Mouse (Mus musculus) lung, postnatal 4 days (tissue): ENCODE results near the gene S100a11.
"Not testable (repeated sequence)": the region's sequence is repeated elsewhere in the genome, so short reads cannot be mapped to it uniquely, and the experiment has no call there.

Experiments used
- DNase-seq, 2 experiments: peaks; one replicate each; pipeline ENCODE4 v3.0.0; 2021

The S100a11 gene

DNA sequence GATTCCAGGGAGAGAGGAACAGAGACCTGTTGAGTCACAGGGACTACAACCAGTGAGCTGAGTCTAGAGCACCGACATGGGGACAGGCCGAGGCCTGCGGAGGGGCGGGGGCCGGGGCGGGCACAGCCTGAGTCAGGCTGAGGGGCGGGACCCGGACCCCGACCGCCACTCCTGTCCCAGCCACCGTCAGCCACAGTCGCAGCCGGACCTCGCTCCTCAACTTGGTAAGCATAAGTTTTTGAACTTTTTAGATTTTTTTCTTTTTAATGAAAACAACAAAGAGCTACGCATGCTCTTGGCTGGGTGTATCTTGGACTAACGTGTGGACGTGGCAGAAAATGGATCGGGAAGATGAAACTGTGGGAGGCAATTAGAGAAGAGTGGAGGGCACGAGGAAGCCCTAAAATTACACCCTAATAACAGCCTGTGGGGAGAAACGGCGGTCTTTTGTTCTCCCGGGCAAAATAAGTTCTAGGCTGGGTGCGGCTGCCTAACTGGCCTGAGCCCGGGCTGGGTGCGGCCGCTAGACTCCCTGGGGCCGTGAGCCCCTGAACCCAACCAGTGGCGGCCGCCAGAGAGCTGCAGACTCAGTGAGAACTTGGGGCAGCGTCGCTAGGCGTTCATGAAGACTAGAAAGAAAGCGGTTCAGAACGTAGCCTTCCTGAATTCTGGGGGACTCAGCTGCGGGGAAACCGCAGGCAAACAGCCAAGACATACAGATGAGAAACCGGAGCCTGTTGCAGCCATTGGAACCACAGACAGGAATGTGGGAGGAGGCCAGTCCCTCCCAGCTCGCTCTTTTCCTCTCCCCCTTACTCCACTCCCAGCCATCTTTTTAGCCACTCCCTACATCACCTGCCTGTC, at the start of gene S100a11:
TSS of gene S100a11 (plus strand) at position 159 of the 864 bp plus-strand sequence.
- DNase-seq, result peak; percentile 73 to 79

DNA sequence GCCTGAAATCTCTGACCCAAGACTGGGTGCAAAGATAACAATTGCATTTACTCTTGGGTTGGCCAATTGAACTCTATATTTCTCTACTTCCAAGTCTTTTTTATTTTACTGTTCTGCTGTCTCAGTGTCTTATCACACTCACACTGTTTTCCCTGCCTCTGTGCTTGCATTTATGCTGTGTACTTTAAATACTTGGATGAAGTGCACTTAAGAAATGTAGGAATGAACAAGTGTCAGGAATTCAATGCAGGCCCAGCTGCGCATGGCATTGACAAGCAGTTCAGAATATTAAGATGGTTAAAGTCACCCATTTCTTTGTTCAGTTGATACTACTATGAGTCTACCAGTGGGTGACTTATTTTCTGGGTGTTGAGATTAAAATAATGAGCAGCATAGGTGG, 40.2 kb upstream of the S100a11 start:
- no peak for DNase-seq

DNA sequence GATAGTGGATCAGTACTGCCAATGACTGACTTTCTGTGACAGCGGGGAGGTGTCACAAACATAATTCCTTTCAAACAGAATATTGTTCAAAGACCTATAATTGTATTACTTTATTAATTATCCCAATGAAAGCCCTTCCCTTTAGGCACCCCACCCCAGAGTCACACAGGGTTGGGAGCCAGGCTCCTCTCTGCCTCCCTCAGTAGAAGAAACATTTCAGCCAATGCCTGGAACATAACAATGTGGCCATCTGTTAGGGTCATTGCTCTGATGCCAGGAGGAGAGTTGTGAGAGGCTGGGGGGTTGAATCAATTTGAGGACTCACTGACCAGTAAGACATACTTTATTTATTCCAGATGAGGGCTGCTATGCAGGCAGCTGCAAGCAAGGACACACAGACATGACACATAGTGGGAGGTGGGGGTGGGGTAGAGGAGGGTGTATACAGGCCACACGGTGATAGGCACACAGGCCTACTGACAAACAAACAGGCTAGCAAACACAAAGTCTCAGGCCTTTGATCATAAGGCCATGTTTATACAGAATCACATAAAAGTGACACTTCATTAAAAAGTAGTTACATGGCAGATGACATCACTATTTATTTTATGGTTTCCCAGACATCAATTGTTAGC, 38.2 kb upstream of the S100a11 start:
- peak in 1 of 2 experiments; percentile 22 for DNase-seq

DNA sequence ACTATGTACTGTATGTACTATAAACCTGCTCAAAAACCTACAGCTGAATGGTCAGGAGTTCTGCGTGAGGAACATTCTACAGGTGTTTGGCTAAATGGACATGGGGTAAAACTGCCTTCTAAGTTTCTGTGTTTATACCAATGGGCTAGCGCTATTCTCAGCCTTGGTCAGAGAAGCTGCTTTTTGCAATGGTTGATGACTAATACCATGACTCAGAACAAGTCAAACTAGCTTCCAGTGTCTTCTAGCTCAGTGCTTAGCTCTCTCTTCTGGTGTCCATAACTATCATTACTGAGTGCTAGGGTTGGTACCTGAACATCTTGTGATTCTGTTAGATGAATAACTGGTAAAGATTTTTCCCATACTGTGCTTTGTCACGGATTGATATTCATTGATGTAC, 34.7 kb upstream of the S100a11 start:
- no peak for DNase-seq

DNA sequence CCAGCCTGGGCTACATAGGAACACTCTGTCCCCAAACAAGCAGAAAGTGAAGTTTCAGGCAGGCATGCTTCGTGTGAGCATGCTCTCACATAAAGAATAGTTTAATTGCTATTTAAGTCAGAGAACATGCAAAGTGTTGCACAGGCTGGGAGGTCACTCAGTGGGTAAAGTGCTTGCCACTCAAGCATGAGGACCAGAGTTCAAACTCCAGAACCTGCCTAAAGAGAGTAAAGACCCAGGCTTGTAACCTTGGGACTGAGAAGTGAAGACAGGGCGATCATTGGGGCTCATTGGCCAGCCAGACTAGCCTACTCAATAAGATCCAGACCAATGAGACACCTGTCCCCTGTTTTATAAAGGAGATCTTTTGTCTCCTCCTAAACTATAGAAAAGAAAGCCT, 31.7 kb upstream of the S100a11 start:
- DNase-seq, result no peak

DNA sequence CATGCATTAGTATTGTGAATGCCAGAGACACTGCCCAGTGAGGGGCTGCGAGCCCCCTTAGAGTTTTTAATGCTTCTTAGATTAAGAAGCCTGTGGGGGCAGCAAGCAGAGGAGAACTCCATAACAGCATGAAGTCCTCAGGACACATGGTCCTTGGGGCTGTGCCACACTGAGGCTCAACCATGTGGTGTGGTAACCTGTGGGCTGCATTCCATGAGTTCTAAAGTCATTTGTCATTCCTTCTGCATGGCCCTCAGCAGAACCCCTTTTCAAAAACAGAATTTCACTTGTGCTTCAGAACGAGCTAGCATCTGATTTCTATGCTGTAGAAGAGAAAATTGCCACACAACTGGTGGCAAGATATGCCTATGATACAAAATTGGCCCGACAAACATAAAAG, 28.1 kb upstream of the S100a11 start:
- DNase-seq, result no peak

DNA sequence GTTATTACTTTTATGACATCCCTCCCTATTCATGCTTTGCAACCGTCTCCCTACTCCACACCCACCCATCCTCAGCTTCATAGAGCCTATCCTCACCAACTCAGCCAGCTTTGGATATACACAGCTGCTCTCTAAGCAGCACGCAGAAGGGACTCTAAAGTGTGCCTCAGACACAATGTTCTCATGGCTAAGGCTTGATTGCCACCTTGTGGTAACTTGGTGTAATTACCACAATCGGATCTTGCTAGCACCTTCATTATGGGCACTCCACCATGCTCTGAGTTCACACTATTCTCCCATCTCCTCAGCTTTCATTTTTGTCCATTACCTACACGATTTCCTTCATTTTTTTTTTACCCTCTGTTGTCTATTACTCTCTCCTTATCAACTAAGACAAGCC, 26.3 kb upstream of the S100a11 start:
- peak in 1 of 2 experiments; percentile 70 for DNase-seq

DNA sequence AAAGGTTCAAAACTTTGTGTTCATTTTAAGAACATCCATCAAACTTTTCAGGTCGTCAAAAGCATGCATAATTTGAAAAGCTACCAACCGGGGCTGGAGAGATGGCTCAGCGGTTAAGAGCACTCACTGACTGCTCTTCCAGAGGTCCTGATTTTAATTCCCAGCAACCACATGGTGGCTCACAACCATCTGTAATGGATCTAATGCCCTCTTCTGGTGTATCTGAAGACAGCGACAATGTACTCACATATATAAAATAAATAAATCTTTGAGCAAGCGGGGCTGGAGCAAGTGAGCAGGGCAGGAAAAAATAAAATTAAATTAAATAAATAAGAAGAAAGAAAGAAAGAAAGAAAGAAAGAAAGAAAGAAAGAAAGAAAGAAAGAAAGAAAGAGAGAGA, 25.5 kb upstream of the S100a11 start:
- DNase-seq, result not testable (repeated sequence)

DNA sequence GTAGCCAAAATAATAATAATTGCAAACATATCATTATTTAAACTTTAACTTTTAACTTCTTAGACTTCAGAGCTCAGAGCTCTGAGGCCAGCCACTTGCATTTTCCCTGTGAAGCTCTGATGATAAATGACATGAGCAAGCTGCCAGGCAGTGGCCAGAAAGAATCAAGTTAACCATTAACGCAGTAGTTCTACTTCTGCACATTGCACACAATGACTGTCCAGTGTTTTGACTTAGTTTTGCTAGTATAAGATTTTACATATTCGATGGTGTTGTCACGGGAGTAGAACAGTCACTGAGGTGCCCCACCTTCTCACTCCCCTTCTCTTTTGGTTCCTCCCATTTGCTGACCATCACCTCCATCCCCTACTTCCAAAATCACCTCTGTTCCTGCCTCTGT, 23.2 kb upstream of the S100a11 start:
- DNase-seq, result no peak

DNA sequence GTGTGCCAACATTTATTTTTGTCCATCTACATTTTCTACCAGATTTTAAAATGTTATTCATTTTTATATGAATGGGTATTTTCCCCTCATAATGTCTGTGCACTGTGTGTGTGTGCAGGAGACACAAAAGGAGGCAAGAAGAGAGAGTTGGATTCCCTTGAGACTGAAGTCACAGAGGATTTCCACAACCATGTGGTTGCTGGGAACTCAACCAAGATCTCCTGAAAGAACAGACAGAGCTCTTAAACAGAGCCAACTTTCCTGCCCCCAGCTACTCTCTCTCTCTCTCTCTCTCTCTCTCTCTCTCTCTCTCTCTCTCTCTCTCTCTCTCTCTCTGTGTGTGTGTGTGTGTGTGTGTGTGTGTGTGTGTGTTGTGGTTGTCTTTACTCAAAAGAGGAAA, 21.2 kb upstream of the S100a11 start:
- DNase-seq, result no peak

DNA sequence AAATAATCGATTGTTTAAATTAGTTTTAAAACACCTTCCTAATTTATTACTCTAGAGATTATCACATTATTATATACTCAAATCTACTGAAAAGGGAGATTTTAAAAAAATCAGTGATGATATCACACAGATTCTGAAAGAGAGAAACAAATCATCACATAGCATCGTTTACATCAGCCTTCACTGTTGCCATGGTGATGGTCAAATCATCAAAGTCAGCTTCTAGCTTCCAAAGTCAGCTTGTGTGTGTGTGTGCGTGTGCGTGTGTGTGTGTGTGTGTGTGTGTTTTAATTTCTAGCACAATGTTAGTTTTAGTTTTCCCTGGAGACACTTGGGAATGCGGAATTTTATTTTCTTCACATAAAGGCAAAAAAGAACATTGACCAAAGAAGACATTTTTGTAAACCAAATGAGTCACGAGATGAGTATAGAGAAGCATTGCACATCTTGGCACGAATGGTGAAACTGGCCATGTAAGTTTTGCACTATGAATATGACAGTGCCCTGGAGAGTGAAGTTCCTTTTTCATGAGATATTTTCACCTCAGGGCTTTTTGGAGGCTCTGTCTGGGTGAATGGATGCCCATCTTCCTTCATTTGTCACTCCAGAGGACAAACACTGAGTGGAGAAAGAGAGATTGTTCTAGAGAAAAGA, 15.6 kb upstream of the S100a11 start:
- DNase-seq, result no peak

DNA sequence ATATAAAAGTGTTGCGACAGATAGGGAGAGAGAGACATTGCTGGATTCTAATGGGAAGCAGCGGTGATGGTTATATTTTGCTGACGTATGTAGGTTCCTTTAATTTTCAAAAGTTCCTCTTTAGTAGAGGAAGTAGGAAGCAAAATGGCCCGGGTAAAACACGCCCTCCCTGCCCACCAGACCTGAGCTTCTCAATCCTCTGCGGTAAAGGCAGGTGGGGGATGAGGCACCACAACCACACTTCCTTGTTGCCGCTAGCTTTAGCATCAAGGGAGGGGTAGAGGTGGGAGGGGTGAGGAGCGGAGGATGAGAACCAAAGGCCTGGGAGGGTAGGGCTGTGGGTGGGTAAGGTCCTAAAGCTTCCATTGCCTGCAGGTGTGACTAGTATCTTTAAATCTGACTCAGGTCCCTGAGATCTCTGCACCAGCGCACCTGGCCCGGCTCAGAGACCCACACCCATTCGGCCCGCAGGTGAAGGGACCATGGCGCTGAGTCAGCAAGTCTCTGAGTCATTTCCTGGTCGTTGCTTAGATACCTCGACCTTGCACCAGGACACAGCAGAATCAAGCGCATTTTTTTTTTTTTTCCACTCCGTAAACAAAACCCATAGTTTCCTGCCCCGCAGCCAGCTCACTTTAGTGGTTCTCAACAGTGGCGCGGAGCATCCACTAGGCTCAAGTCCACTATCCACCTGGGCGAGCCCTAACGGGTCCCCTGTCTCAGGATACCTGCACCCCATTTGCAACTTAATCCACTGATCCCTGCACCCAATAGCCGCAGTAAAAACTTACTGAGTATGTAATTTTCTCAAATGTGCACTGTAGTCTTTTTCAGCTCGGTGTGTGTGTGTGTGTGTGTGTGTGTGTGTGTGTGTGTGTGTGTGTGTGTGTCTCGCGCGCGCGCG, 14.1 kb upstream of the S100a11 start:
- DNase-seq, result peak; percentile 79 to 82

DNA sequence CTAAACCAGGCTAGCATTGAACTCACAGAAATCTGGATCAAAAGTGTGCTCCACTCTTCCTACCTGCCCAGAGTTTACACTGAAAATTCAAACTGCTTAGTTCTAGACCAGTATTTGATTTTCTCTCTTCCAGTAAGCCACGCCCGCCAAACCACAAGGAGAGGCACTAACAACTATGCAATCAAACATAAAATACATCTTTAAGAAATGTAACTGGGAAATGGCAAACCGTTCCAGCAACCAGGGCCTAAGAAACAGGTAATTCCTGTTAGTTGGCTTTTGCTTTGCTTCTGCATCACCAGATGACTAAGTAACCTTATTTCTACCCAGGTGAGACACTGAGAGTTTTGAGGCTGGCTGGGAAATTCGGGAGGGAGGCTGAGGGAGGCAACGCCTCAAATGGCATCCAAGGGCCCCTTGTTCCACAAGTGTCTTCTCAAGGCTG, 13.4 kb upstream of the S100a11 start:
- peak; percentile 53 to 58 for DNase-seq

DNA sequence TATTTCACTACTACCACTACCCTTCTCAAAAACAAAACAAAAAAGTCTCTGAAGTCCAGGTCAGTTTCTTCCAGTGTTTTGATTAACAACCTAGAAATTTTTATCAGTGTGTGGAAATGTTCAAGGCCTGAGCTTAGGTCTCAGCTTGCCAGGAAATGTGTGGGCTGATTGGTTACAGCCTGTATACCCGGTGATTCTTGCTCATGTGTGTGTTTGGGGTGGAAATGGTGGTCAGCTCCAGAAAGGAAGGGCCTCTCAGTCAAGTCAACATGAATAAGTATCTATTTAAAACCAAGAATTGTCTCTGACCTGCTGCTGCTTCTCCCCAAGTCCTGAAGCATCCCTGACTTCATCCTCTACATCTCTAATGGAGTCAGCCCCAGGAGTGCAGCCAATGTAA, 11.0 kb upstream of the S100a11 start:
- DNase-seq, result no peak

DNA sequence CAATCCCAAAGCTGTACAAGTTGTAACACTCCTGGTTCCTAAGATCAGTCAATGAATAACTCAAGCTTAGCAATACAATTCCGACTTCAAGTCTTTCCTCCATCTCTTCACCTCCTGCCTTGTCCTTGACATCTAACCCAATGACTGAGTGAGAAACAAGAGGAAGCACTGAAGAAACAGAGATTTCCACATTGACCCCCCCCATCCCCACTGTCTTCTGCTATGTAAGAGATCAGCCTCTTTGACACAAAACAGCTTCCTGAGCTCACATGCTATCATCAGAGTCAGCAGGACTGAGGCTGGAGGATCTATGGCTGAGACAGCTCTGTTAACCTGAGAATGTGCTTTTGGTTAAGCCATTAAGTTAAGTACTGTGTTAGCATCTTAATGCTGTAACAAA, 9.3 kb upstream of the S100a11 start:
- no peak for DNase-seq

DNA sequence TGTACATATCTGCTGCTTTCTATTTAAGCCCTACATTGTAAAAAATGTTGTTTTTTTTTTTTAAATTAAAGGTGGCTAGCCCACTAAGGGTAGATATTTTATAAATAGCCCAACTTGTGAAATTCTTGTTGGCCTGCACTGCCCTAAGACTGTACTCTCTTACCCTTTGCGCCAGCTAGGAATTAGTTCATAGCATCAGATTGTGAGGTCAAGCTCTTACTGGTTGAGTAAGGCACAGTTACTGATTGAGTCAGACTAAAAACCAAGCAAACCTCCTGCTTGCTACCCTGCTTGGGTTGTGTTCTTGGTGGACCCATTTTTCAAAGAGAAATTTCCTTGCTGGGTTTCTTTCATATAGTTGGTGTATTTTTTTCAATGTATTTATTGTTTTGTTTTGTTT, 8.5 kb upstream of the S100a11 start:
- no peak for DNase-seq

DNA sequence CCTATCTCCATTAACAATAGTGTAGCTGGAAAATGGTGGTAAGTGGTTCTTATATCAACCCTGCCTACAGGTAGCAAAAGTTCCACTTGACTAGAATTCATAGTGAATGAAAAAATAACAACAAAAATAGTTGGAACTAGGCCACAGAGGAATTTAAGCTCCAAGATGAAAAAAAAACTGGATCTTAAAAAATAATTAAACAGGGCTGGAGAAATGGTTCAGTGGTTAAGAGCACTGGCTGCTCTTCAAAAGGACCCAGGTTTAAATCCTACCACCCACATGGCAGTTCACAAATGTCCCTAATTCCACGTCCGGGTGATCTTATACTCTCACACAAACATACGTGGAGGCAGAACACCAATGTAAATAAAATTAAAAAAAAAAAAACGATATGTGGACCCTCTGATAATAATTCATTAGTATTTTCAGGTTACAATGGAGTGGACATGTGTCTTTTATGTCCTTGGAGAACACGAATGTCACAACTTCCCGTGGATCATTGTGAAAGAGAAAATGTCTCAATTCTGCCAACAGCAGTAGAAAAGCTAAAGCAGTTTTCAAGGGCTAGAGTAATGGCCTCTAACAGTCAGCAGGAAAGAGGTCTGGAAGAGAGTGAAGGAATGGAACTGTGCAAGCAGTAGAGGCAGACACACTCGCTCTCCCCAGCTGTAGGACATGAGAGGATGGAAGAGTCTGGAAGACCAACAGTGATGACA, 7.7 kb upstream of the S100a11 start:
- no peak for DNase-seq

DNA sequence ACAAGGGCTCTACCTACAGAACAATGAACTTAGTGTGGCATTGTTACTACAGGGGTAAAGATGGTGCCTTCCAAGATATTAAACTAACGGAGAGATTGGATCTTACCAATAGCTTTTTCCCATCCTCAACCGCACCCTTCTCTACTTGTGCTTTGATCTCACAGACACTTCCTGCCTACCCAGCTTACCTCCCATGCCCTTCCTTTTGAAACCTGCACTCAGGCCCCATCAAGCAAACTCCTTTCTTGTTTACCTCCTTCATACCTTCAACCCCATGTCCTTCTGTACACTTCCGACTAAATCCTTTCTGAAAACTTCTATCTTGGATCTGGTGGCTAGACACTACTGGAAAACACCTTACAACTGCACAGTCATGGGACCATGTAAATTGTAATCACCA, 5.7 kb upstream of the S100a11 start:
- no peak for DNase-seq

DNA sequence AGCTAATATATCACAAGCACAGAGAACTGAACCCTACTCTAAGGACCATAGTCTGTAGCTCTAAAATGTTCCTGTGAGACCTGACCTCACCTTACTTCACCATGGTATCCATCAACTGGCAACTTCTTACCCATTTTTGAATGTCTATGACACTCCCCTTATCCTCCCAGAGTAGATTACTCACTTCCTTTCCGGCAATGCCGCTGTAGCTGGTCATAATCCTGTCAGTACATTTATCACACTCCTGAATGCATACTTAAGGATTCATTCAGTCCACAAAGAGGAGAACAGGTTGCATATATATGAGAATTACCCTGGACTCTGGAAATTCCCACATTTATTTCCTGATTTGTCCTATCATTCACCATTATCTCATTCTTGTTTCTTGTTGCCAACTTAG, 2.9 kb upstream of the S100a11 start:
- no peak for DNase-seq

DNA sequence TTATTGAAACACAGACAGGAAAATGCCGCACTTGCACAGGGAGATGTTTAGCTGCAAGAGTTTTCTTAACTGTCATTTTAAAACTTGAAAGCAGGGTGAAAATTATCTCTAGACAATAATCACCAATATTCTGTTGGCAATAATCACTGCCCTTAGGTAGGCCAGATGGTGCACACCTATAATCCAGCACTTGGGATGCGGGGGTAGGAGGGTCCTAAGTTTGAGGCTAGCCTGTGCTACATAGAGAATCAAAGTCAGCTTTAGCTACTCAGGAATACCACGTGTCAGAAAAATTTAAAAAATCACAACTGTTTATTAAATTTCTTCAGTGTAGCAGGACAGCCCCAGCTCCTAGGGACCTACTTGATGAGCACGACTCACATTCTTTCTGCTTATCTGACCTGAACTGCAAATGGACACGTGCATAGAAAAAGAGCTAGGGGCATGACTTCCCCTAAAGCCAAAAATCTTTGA, 395 bp upstream of the S100a11 start:
- no peak for DNase-seq

DNA sequence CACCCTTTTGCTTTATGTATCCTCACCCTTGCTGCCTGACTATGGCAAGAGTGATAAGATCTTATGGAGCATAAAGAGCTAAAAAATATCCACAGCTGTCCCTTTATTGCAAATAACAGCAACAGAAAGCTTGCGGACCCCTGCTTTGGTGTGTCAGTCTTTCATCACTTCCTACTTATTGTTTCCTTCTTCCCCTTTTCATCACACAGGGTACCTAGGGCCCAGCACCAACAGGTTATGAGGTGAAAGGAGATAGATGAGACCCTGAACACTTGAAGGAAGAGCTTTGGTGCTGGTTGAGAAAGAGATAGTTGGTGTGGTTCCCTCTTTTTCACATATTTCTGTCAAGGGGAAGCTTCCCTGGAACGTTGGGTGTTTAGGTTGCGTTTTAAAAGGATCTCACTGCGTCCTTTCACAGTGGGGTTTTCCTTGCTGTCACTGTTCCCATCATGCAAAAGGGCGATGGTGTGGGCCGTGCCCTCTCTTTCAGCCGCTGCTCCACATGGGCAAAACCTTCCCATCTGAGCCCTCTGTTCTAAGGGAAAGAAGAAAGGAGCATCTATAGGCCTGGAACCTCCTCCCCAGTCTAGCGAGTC, 1.3 kb downstream of the S100a11 start:
- no peak for DNase-seq

DNA sequence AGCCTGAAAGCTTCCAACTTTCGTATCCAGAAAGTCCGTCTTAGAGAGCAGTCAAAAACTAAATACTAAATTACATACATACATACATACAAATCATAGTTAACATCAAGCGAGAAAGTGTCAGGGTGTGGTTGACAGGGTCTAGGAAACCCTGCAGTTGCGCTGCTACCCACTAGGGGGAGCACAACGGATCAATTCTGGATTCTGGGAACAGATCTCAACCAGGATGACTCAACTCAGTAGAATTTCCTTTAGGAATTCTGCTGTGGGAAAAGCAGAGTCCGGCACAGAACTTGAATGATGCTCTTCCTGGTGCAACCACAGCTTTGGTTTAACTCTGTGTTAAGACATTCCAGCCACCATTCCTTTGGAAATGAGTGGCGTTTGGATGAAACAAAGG, 2.3 kb downstream of the S100a11 start:
- peak; percentile 64 to 77 for DNase-seq
